Mouse (Mus musculus) cortical plate, adult 2 months (tissue): ENCODE results near the gene Mpv17l.
A peak's percentile ranks its signal among the peaks of the same experiment; 100 is the strongest.

Experiments used
- CTCF ChIP-seq: fragments of 200-500 bp; IDR thresholded peaks from 2 replicates; pipeline ENCODE4 v1.5.1; 2011; ENCODE audit warnings: mild to moderate bottlenecking, control low read depth, low read length; ENCODE audit not compliant: insufficient read depth; ENCODE audit errors: extremely low read depth
- POLR2A ChIP-seq: fragments of 200-500 bp; IDR thresholded peaks from 2 replicates; pipeline ENCODE4 v1.6.1; 2011; ENCODE audit warnings: mild to moderate bottlenecking, low read length, control low read depth; ENCODE audit not compliant: insufficient read depth; ENCODE audit errors: extremely low read depth

- TF ChIP-seq CTCF (no peak), POLR2A (peak; percentile 56)
Observed at GRCm38 (mm10) chr16:13902888-13903483, at the start of gene Mpv17l, which contains the start of gene Pdxdc1.
